Mouse (Mus musculus): ENCODE data around the gene Lipt2.

DNA sequence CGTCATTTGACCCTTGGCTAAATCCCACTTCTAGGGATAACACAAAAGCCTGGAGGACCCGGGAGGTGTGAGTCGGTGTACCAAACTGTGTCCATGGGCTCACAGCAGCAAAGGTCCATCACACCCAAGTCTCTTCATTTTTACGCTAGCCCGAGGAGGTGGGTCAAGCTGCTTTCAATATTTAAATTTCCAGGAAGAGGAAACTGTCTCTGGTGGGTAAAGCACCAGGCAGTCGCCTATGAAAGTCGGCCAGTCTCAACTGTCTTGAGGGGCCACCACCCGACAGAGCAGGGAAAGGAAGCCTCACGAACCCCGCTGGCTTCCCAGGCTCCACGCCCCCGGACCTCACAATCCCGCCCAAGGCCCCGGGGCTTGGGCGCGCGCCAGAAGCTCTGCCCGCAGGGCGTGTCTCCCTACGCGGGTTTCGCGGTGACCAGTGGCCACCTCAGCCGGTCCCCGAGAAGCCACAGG is 38.3 kb upstream of the Lipt2 start:
- no peak for TF ChIP-seq CTCF (IDR thresholded peaks at IDR 0.05; ENCODE audit: low read depth, low read length)
- TF ChIP-seq POLR2A (IDR thresholded peaks at IDR 0.05; ENCODE audit: extremely low read depth, insufficient read depth, low read length): no peak
